In genomic region chr5:28037172-28037591, GRCm38 (mm10) we compare ENCODE assay signal across 9 mouse cellular contexts. TPM values are rescaled to one million over a fixed set of nuclear protein-coding genes. Genes with fewer than 3 reads are reported as not detected.
A peak's percentile ranks its signal among the peaks of the same experiment; 100 is the strongest.
DNase-seq lines count a peak whose midpoint lies in the region; ATAC-seq and TF ChIP-seq lines count a peak whose summit lies in the region.
"Had no signal": no experiment of that assay in that cellular context is flagged by ENCODE, and none has a peak within 500 bp of the region (broad histone marks: within the 10 kb centered on the region; RNA-seq: fewer than 3 reads in every experiment).

No protein-coding gene starts in this region.

- in situ Hi-C loops in Patski (cut with MboI; ENCODE audit: low pct_unique_long_range_greater_than_20kb): no loop called here

- H3K4me2 ChIP-seq in heart, postnatal 0 days (ENCODE audit: low read depth, low read length): peak overlapping the region; percentile 26
- H3K4me2 ChIP-seq in hindbrain, embryonic 14.5 days (replicated peaks): no peak overlapping the region
- H3K4me2 ChIP-seq: neural tube, embryonic 13.5 days had no signal

- H3K36me3 ChIP-seq in heart, postnatal 0 days (replicated peaks; ENCODE audit: control insufficient read depth, insufficient read depth, low read length): no peaks in the 10 kb centered on the region
- no peaks in the 10 kb centered on the region for H3K36me3 ChIP-seq in hindbrain, embryonic 14.5 days (replicated peaks; ENCODE audit: control insufficient read depth, insufficient read depth)
- H3K36me3 ChIP-seq: neural tube, embryonic 13.5 days had no signal

- TF ChIP-seq CTCF in Patski (IDR thresholded peaks at IDR 0.05): no peak
- no peak for TF ChIP-seq CTCF in heart, postnatal 0 days (IDR thresholded peaks at IDR 0.05; ENCODE audit: low read depth)
- no peak for TF ChIP-seq CTCF in lung, adult 2 months (IDR thresholded peaks at IDR 0.05; ENCODE audit: insufficient read depth, low read length)

- peak; percentile 34 for ATAC-seq in Patski
- peak; percentile 77 for ATAC-seq in common myeloid progenitor, adult 5-6 weeks (replicated peaks; ENCODE audit: low read depth, poor library complexity, severe bottlenecking)
- ATAC-seq in heart, postnatal 0 days (ENCODE audit: insufficient read depth, low read depth): peak; percentile 81
- no peak for ATAC-seq in hindbrain, embryonic 14.5 days (ENCODE audit: low FRiP score)

- peak overlapping the region; percentile 75 for H3K27ac ChIP-seq in heart, postnatal 0 days (ENCODE audit: low read depth)
- no peak overlapping the region for H3K27ac ChIP-seq in hindbrain, embryonic 14.5 days
- H3K27ac ChIP-seq: neural tube, embryonic 13.5 days had no signal

- H3K27me3 ChIP-seq in Patski: peaks cover 4% of the 10 kb centered on the region
- H3K27me3 ChIP-seq in heart, postnatal 0 days (ENCODE audit: control insufficient read depth, insufficient read depth, low read length): no peaks in the 10 kb centered on the region
- no peaks in the 10 kb centered on the region for H3K27me3 ChIP-seq in hindbrain, embryonic 14.5 days (ENCODE audit: control insufficient read depth, insufficient read depth, low read length)
- H3K27me3 ChIP-seq: neural tube, embryonic 13.5 days had no signal

- 4% methylated on average over 3 of the region's 3 CpGs for WGBS in heart, postnatal 0 days
- WGBS in lung, adult 2 months: 1% methylated on average over 3 of the region's 3 CpGs
- WGBS in hindbrain, embryonic 14.5 days: 35% methylated on average over 3 of the region's 3 CpGs

- CTCF ChIA-PET in Patski (lab: Charles Lee): interaction anchor here (1.1 to 1.4 kb wide), 3 partner anchors 11 to 56 kb away, joined by 3 read pairs; no protein-coding TSS in a partner anchor

- DNase-seq in Patski (ENCODE audit: low read depth, low spot score): no peak
- DNase-seq in heart, postnatal 0 days (ENCODE audit: low spot score): peak; percentile 69
- DNase-seq in lung, adult 2 months: peak; percentile 70
- no peak for DNase-seq in hindbrain, embryonic 14.5 days (ENCODE audit: low spot score)
- no peak for DNase-seq in T-cell, adult 2 months (ENCODE audit: low spot score)
- DNase-seq in frontal cortex, postnatal 36 days (ENCODE audit: low spot score in 2 of 2): no peak
- no peak for DNase-seq in layer of hippocampus, postnatal 36 days

- H3K4me3 ChIP-seq in heart, postnatal 0 days (ENCODE audit: low read depth, low read length): no peak overlapping the region
- no peak overlapping the region for H3K4me3 ChIP-seq in lung, adult 2 months (replicated peaks; ENCODE audit: extremely low read depth, low read depth, low read length)
- no peak overlapping the region for H3K4me3 ChIP-seq in hindbrain, embryonic 14.5 days (replicated peaks; ENCODE audit: low read length)
- H3K4me3 ChIP-seq: neural tube, embryonic 13.5 days had no signal

- TF ChIP-seq POLR2A in lung, adult 2 months (IDR thresholded peaks at IDR 0.05; ENCODE audit: borderline replicate concordance, extremely low read depth, low read depth, low read length): no peak

- H3K4me1 ChIP-seq in heart, postnatal 0 days (ENCODE audit: control insufficient read depth, insufficient read depth): peaks cover 23% of the 10 kb centered on the region
- H3K4me1 ChIP-seq in lung, adult 2 months (ENCODE audit: control insufficient read depth, insufficient read depth, low read length): peaks cover 18% of the 10 kb centered on the region
- H3K4me1 ChIP-seq in hindbrain, embryonic 14.5 days (replicated peaks; ENCODE audit: control insufficient read depth, insufficient read depth, low read length): no peaks in the 10 kb centered on the region; the same call in 1 of the 2 replicates
- H3K4me1 ChIP-seq: neural tube, embryonic 13.5 days had no signal

- POLR2A ChIA-PET in Patski (lab: Charles Lee): no interaction called here

- H3K9ac ChIP-seq in heart, postnatal 0 days (replicated peaks; ENCODE audit: low read depth, low read length): no peak overlapping the region
- H3K9ac ChIP-seq in hindbrain, embryonic 14.5 days: no peak overlapping the region
- H3K9ac ChIP-seq: neural tube, embryonic 13.5 days had no signal

- TF ChIP-seq EP300 in heart, postnatal 0 days (IDR thresholded peaks at IDR 0.05; ENCODE audit: low read depth): peak; percentile 74

- H3K9me3 ChIP-seq in heart, postnatal 0 days (replicated peaks; ENCODE audit: control insufficient read depth, low read length): no peaks in the 10 kb centered on the region
- H3K9me3 ChIP-seq in hindbrain, embryonic 14.5 days (ENCODE audit: control insufficient read depth, low read length): no peaks in the 10 kb centered on the region
- H3K9me3 ChIP-seq: neural tube, embryonic 13.5 days had no signal

RNA-seq across cellular contexts. Expression of gene Insig1, which starts 34.0 kb away (rescaled TPM):
- 19.8 TPM for polyA plus RNA-seq in Patski (2021)
- 37.7 and 38.2 TPM in 2 replicates for total RNA-seq in common myeloid progenitor, adult 5-6 weeks (2017)
- total RNA-seq in heart, postnatal 0 days (2014; rRNA removed; ENCODE audit: low replicate concordance): 49.9 and 57.2 TPM in 2 replicates
- polyA plus RNA-seq in heart, postnatal 0 days (2015; fragmentation: Nextera tagmentation; extraction: Ambion mirVana): 20.9 and 22.6 TPM in 2 replicates
- polyA plus RNA-seq in lung, adult 2 months (2012; rRNA removed): 95.3 and 95.8 TPM in 2 replicates
- polyA plus RNA-seq in hindbrain, embryonic 14.5 days (2014; fragmentation: Nextera tagmentation; extraction: Ambion mirVana): 79.0 and 92.6 TPM in 2 replicates
- total RNA-seq in layer of hippocampus, postnatal 36 days (2021): 10 to 100 TPM; 54.9 TPM

Comparison
In these comparisons a context has a peak if more than half of its experiments do, and no peak if none do; other contexts are left out.
1. DNase-seq: peak in heart, postnatal 0 days (single experiment) and lung, adult 2 months (single experiment); none in Patski (single experiment), hindbrain, embryonic 14.5 days (single experiment), T-cell, adult 2 months (single experiment), frontal cortex, postnatal 36 days (0 of 2) and layer of hippocampus, postnatal 36 days (0 of 2).